Mouse (Mus musculus) embryonic fibroblast, embryonic 13.5 days (primary cell): Measurements from ENCODE around the gene Specc1.

Experiments used
- CTCF ChIP-seq: IDR thresholded peaks from 2 replicates; pipeline ENCODE4 v1.5.1; 2011; ENCODE audit warnings: mild to moderate bottlenecking, control low read depth, low read length, moderate library complexity, borderline replicate concordance; ENCODE audit not compliant: insufficient read depth
- POLR2A ChIP-seq: IDR thresholded peaks from 2 replicates; pipeline ENCODE4 v1.6.1; 2011; ENCODE audit warnings: low read depth, mild to moderate bottlenecking, control low read depth, low read length, moderate library complexity

- TF ChIP-seq POLR2A, result no peak
- no peak for TF ChIP-seq CTCF
Measured at GRCm38 (mm10) chr11:61937761-61938160, 18.8 kb upstream of the Specc1 start.
